Mouse (Mus musculus): Measurements from ENCODE around the gene Adap1. TPM values are rescaled to one million over a fixed set of nuclear protein-coding genes. Genes with fewer than 3 reads are reported as not detected.

Gene Adap1
- 100 to 1,000 TPM; 255 to 270 TPM for total RNA-seq (2021)
- long read RNA-seq, transcript Adap1-201 (11 exons, 2,557 nt), result major isoform, 283 of 421 reads
- long read RNA-seq, partial matches to known transcripts, result 23 of 421 reads
- long read RNA-seq, other reads (novel, unspliced or antisense), result 115 of 421 reads

GRCm38 (mm10) chr5:139325395-139325966 is at the start of gene Adap1:
TSS of gene Adap1 (minus strand) at chr5:139325622.
- peak; percentile 66 to 80 for DNase-seq (ENCODE audit: low spot score in 2 of 2)

- DNase-seq (ENCODE audit: low spot score in 2 of 2), result no peak
Observed at GRCm38 (mm10) chr5:139374841-139375240, 49.4 kb upstream of the Adap1 start.

- no peak for DNase-seq (ENCODE audit: low spot score in 2 of 2)
Observed at GRCm38 (mm10) chr5:139373889-139374444, 48.5 kb upstream of the Adap1 start.

GRCm38 (mm10) chr5:139373126-139373525 is 47.7 kb upstream of the Adap1 start:
- DNase-seq (ENCODE audit: low spot score in 2 of 2), result no peak

- DNase-seq (ENCODE audit: low spot score in 2 of 2), result peak; percentile 88 to 89
Observed at GRCm38 (mm10) chr5:139371631-139372401, 46.4 kb upstream of the Adap1 start.

GRCm38 (mm10) chr5:139371118-139371517 is 45.7 kb upstream of the Adap1 start:
- DNase-seq (ENCODE audit: low spot score in 2 of 2), result no peak

GRCm38 (mm10) chr5:139370336-139370735 is 44.9 kb upstream of the Adap1 start:
- DNase-seq (ENCODE audit: low spot score in 2 of 2), result no peak

- no peak for DNase-seq (ENCODE audit: low spot score in 2 of 2)
Observed at GRCm38 (mm10) chr5:139368638-139369320, 43.4 kb upstream of the Adap1 start.

GRCm38 (mm10) chr5:139367884-139368458 is 42.5 kb upstream of the Adap1 start:
- DNase-seq (ENCODE audit: low spot score in 2 of 2), result no peak

GRCm38 (mm10) chr5:139366484-139366883 is 41.1 kb upstream of the Adap1 start:
- DNase-seq (ENCODE audit: low spot score in 2 of 2), result no peak

GRCm38 (mm10) chr5:139365827-139366226 is 40.4 kb upstream of the Adap1 start:
- no peak for DNase-seq (ENCODE audit: low spot score in 2 of 2)

- peak; percentile 57 to 62 for DNase-seq (ENCODE audit: low spot score in 2 of 2)
Observed at GRCm38 (mm10) chr5:139364911-139365571, 39.6 kb upstream of the Adap1 start.

GRCm38 (mm10) chr5:139364260-139364910 is 39.0 kb upstream of the Adap1 start:
- DNase-seq (ENCODE audit: low spot score in 2 of 2), result peak; percentile 97

- peak; percentile 55 for DNase-seq (ENCODE audit: low spot score in 2 of 2)
Observed at GRCm38 (mm10) chr5:139363858-139364257, 38.4 kb upstream of the Adap1 start.

GRCm38 (mm10) chr5:139359244-139359643 is 33.8 kb upstream of the Adap1 start:
- no peak for DNase-seq (ENCODE audit: low spot score in 2 of 2)

GRCm38 (mm10) chr5:139358653-139359052 is 33.2 kb upstream of the Adap1 start:
- DNase-seq (ENCODE audit: low spot score in 2 of 2), result peak in 1 of 2 experiments; percentile 49

- DNase-seq (ENCODE audit: low spot score in 2 of 2), result peak; percentile 78 to 84
Observed at GRCm38 (mm10) chr5:139355235-139355772, 29.9 kb upstream of the Adap1 start.

GRCm38 (mm10) chr5:139353946-139354345 is 28.5 kb upstream of the Adap1 start:
- no peak for DNase-seq (ENCODE audit: low spot score in 2 of 2)

GRCm38 (mm10) chr5:139353496-139353895 is 28.1 kb upstream of the Adap1 start:
- no peak for DNase-seq (ENCODE audit: low spot score in 2 of 2)

GRCm38 (mm10) chr5:139352317-139352716 is 26.9 kb upstream of the Adap1 start, which contains the start of gene Cyp2w1:
TSS of gene Cyp2w1 (plus strand) at chr5:139352617.
- DNase-seq (ENCODE audit: low spot score in 2 of 2), result no peak

Measured in layer of hippocampus, postnatal 10 days (tissue).